Mouse (Mus musculus) ES-Bruce4 (cell line): ENCODE data around the gene Lgr4.

Experiments
- EP300 ChIP-seq: IDR thresholded peaks from 2 replicates; pipeline ENCODE4 v1.6.1; 2011; ENCODE audit warnings: low read depth, low read length; ENCODE audit not compliant: insufficient read depth
- POLR2A ChIP-seq: IDR thresholded peaks from one replicate; pipeline ENCODE4 v1.8.1; 2011; ENCODE audit warnings: low read length; ENCODE audit not compliant: insufficient read depth

GRCm38 (mm10) chr2:109891471-109891870, 26.0 kb upstream of the Lgr4 start:
- no peak for TF ChIP-seq POLR2A
- no peak for TF ChIP-seq EP300
